Mouse (Mus musculus) cerebellum, postnatal 14 days (tissue): ENCODE measurements at regions not wholly inside any gene's neighbourhood (a gene's known extent, or its start where the extent isn't known, plus 50 kb on each side); places are given as distances from the start of the nearest gene placed in this dataset.
A peak's percentile ranks its signal among the peaks of the same experiment; 100 is the strongest.
"Not testable (repeated sequence)": the region's sequence is repeated elsewhere in the genome, so short reads cannot be mapped to it uniquely, and the experiment has no call there.

Experiments used
- DNase-seq, 2 experiments: peaks; one replicate each; pipeline ENCODE4 v3.0.0; 2021; ENCODE audit warnings: mixed read lengths in 2 of 2

GRCm38 (mm10) chr5:22433512-22433911 is 89.0 kb upstream of the Reln start:
- DNase-seq = no peak

- no peak for DNase-seq
Measured at GRCm38 (mm10) chr5:22431721-22432120, 87.2 kb upstream of the Reln start.

GRCm38 (mm10) chr5:22425706-22426417 is 81.4 kb upstream of the Reln start:
- DNase-seq = not testable (repeated sequence)

- peak in 1 of 2 experiments; percentile 9 for DNase-seq
Measured at GRCm38 (mm10) chr5:22415957-22416356, 71.5 kb upstream of the Reln start.

- no peak for DNase-seq
Measured at GRCm38 (mm10) chr5:22399134-22399533, 54.6 kb upstream of the Reln start.
